Mouse (Mus musculus) MEL (cell line): Measurements from ENCODE around the gene Baiap2l1.

Source experiments
- BHLHE40 ChIP-seq: IDR thresholded peaks from 2 replicates; pipeline ENCODE4 v1.6.1; 2012; ENCODE audit warnings: low read depth, mild to moderate bottlenecking, inconsistent platforms, low read length, improper control_type of control experiment, borderline replicate concordance
- CTCF ChIP-seq, 3 experiments: IDR thresholded peaks in 2 of 3; conservative IDR thresholded peaks in 1 of 3; 2 replicates each; pipeline ENCODE4 v1.5.1; 2011 to 2012; ENCODE audit warnings: low read length in 3 of 3, low read depth in 2 of 3, mild to moderate bottlenecking in 2 of 3, improper control_type of control experiment in 1 of 3, inconsistent platforms in 1 of 3, mixed read lengths in 1 of 3, moderate library complexity in 1 of 3; ENCODE audit not compliant: control insufficient read depth in 1 of 3, insufficient read depth in 1 of 3, poor library complexity in 1 of 3, severe bottlenecking in 1 of 3
- HCFC1 ChIP-seq: IDR thresholded peaks from 2 replicates; pipeline ENCODE4 v1.6.1; 2012; ENCODE audit warnings: low read depth, mild to moderate bottlenecking, inconsistent platforms, low read length, improper control_type of control experiment, moderate library complexity
- KAT2A ChIP-seq: conservative IDR thresholded peaks from 2 replicates; pipeline ENCODE4 v1.6.1; 2012; ENCODE audit warnings: low read depth, low read length, improper control_type of control experiment, inconsistent platforms
- MAZ ChIP-seq: IDR thresholded peaks from 2 replicates; pipeline ENCODE4 v1.6.1; 2012; ENCODE audit warnings: low read depth, mild to moderate bottlenecking, inconsistent platforms, low read length, improper control_type of control experiment
- MXI1 ChIP-seq: IDR thresholded peaks from 2 replicates; pipeline ENCODE4 v1.6.1; 2011; ENCODE audit warnings: mild to moderate bottlenecking, low read depth, low read length, improper control_type of control experiment
- NRF1 ChIP-seq: IDR thresholded peaks from 2 replicates; pipeline ENCODE4 v1.6.1; 2014; ENCODE audit warnings: low read depth, mild to moderate bottlenecking, inconsistent platforms, low read length, improper control_type of control experiment, moderate library complexity; ENCODE audit not compliant: poor library complexity, insufficient read depth, severe bottlenecking
- POLR2A ChIP-seq, 2 experiments: IDR thresholded peaks; 2 replicates each; pipeline ENCODE4 v1.6.1; 2011 to 2012; ENCODE audit warnings: low read length in 2 of 2, mild to moderate bottlenecking in 2 of 2, control low read depth in 1 of 2, improper control_type of control experiment in 1 of 2, low read depth in 1 of 2, moderate library complexity in 1 of 2; ENCODE audit not compliant: control insufficient read depth in 1 of 2, insufficient read depth in 1 of 2, poor library complexity in 1 of 2
- TBP ChIP-seq: IDR thresholded peaks from 2 replicates; pipeline ENCODE4 v1.8.0; 2011; ENCODE audit warnings: low read depth, low read length, improper control_type of control experiment
- USF1 ChIP-seq: IDR thresholded peaks from 2 replicates; pipeline ENCODE4 v1.6.1; 2014; ENCODE audit warnings: low read depth, mild to moderate bottlenecking, inconsistent platforms, low read length, improper control_type of control experiment, moderate library complexity
- USF2 ChIP-seq, 2 experiments: IDR thresholded peaks; 2 replicates each; pipeline ENCODE4 v1.6.1; 2011 to 2012; ENCODE audit warnings: improper control_type of control experiment in 2 of 2, low read length in 2 of 2, borderline replicate concordance in 1 of 2, inconsistent platforms in 1 of 2, low read depth in 1 of 2, mild to moderate bottlenecking in 1 of 2; ENCODE audit not compliant: insufficient read depth in 1 of 2

DNA sequence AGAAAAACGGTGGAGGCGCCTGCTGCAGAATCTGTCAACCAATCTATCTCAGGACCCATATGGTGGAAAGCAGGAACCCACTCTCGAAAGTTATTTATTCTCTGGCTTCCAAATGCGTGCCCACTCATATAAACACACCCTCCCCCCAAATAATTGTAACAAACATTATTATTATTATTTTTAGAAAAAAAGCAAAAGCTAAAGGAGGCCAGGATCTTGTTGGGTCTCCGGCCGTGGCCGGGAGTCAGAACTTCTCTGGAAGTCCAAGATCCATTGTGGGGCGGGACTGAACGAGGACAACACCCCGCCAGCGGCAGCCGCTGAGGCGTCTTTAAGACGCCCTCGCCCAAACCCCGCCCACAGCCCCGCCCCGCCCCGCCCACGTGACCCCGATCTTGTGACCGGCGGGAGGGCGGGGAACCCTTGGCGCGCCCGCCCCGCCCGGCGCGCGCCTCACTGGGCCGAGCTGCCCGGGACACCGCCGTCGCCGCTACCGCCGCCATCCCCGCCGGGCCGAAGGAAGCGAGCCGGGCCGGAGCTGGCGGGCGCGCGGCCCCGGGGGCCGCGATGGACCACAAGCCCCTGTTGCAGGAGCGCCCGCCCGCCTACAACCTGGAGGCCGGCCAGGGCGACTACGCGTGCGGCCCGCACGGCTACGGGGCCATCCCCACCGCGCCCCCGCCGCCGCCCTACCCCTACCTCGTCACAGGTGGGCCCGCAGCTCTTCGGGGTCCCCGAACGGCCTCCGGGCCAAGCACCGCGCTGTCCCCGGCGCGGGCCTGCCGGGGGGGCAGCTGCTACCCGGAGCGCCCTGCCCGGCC is 102.9 kb downstream of the Baiap2l1 start:
- TF ChIP-seq USF1 (peak; percentile 96), TBP (no peak), CTCF (IDR thresholded peaks at IDR 0.05 in 2 of 3, conservative IDR thresholded peaks at IDR 0.05 in 1 of 3; ENCODE audit: control insufficient read depth in 1 of 3, insufficient read depth in 1 of 3, low read depth in 2 of 3, low read length in 3 of 3, poor library complexity in 1 of 3, severe bottlenecking in 1 of 3) (no peak), NRF1 (no peak), POLR2A (IDR thresholded peaks at IDR 0.05; ENCODE audit: control insufficient read depth in 1 of 2, insufficient read depth in 1 of 2, low read depth in 1 of 2, low read length in 2 of 2, poor library complexity in 1 of 2) (peak; percentile 53 to 67; a peak in 2 of 4 replicates), MXI1 (peak; percentile 59), MAZ (no peak; the same call in 1 of the 2 replicates), BHLHE40 (no peak), USF2 (IDR thresholded peaks at IDR 0.05; ENCODE audit: borderline replicate concordance in 1 of 2, insufficient read depth in 1 of 2, low read depth in 1 of 2, low read length in 2 of 2) (peak in 1 of 2 experiments; percentile 73; a peak in 2 of 4 replicates), KAT2A (no peak; the same call in 1 of the 2 replicates), HCFC1 (peak; percentile 21; the same call in 1 of the 2 replicates)
